Mouse (Mus musculus): Measurements from ENCODE around the gene Nek9.
A peak's percentile ranks its signal among the peaks of the same experiment; 100 is the strongest.

Nek9 gene

GRCm38 (mm10) chr12:85339243-85339729, at the start of gene Nek9:
Gene Nek9, minus strand, starts transcription at chr12:85339362.
- DNase-seq: peak; percentile 90

- DNase-seq: no peak
These were observed 46.8 kb upstream of the Nek9 start for GRCm38 (mm10) chr12:85385995-85386375.

DNA sequence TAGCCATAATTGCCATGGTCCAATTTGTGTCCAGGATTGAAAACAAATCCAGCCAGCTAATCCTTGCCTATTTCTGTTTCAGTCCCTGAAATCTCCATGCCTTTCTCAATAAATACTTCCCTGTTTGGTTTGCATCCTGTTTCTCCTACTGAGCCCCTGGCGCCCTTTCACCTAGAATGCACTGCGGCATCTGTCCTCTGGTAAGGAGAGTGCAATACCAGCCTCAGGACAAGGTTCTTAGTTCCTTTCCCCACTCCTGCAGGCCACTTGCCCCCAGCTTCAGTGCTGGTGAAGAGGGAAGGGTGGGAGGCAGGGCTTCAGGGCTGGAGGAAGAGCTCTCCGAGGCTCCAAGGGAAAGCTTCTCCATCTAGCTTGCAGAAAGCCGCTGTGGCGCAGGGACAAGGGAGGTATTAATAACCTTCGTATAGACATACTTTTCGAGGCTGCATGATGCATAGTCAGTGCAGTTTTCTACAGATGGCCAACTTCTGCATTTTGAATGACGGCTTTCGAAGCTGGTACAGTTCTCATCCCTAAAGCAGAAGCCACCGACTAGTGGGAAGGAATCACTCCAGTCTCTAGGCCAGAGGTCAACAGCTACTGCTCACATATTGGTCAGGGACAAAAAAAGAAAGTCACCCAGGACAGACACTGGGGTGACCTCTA, 46.3 kb upstream of the Nek9 start:
- no peak for DNase-seq

DNA sequence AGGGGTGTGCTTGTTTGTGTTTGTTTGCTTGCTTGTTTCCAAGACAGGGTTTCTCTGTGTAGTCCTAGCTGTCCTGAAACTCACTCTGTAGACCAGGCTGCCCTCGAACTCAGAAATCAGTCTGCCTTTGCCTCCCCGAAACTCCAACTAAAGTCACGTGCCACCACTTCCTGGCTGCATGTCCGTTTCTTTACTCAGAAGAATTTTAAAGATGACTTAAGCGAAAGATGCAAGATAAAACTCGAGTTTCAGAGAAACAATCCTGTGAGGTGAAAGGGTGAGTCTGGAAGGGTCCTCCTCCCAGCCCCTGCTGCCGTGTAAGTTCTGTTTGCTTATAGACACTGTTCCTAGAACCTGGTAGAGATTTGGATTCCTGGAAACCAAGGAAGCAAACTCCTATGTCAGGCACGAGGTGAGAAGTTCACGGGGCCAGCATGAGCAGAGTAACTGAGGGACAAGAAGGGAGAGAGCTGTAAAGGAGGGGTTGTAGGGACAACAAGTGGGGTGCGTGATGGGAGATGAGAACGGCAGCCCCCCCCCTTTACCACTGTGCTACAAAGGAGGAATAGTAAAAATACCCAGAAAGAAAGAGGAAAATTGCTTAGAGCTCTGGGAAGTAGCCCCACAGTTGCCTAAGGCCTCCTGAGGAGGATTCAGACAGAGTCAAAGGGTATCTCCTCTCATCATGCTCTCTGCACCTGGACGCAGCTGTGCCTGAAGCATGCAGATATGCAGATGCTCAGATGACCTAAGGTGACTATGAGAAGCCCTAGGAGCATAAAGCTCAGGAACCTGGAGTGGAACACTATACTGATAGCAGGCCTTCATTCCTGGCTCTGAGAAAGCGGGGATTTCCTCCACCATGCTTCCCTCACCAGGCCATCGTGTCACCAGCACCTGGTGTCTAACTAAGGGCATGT, 43.9 kb upstream of the Nek9 start:
- no peak for DNase-seq

DNA sequence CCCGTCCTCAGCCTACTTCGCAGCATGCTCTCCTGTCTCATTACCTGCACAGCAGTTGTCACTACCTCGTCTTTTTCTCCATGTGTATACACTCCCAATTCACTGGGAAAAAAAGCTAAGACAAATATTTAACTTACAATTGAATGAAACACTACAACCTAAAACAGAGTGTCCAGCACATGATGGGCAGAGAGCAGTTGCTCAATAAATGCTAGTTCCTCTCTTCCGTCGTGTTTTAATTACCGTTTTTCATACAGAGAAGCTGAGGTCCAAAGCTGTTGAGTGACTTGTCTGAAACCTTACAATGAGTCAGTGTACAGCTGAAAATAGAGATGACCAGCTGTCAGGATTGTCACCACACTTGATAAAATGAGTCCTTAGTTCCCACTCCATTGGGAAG, 42.4 kb upstream of the Nek9 start:
- DNase-seq: no peak

GRCm38 (mm10) chr12:85380942-85381341, 41.8 kb upstream of the Nek9 start:
- no peak for DNase-seq

GRCm38 (mm10) chr12:85380308-85380707, 41.1 kb upstream of the Nek9 start:
- no peak for DNase-seq

GRCm38 (mm10) chr12:85378271-85378670, 39.1 kb upstream of the Nek9 start:
- DNase-seq: no peak

DNA sequence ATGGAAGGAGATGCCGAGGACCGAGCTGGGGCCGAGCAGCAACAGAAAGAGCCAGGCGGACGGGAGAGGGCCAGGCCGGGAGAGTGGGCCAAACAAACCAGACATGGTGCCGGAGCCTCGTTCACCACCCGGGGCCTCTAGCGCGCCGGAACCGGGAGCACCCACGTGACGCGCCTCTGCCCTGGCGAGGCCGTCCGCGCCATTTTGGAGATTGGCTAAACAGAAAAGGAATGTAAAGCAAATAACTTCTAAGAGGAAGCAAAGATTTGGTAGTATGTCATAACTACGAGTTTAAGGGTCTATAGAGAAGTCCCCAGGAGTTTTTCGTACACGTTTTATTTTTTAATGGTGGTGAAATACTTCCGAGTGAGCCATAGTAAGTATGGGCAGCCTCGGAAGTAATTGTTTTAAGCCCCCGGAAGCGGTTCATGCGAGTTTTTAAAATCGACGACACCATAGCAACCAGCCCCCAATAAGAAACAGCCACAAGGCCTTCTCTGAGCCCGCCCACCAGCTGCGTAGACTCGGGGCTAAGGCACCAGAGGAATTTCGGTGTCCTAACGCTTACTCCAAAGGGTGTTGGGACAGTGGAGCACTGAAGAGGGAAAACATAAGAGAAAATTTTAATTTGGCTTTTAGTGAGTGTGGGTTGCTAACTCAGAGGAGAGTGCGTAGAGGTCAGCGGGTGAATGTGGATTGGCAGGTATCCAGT, 35.6 kb upstream of the Nek9 start, which contains the start of gene Tmed10:
Gene Tmed10 (minus strand): TSS at position 287 of the 712 bp plus-strand sequence.
- peak; percentile 85 for DNase-seq

DNA sequence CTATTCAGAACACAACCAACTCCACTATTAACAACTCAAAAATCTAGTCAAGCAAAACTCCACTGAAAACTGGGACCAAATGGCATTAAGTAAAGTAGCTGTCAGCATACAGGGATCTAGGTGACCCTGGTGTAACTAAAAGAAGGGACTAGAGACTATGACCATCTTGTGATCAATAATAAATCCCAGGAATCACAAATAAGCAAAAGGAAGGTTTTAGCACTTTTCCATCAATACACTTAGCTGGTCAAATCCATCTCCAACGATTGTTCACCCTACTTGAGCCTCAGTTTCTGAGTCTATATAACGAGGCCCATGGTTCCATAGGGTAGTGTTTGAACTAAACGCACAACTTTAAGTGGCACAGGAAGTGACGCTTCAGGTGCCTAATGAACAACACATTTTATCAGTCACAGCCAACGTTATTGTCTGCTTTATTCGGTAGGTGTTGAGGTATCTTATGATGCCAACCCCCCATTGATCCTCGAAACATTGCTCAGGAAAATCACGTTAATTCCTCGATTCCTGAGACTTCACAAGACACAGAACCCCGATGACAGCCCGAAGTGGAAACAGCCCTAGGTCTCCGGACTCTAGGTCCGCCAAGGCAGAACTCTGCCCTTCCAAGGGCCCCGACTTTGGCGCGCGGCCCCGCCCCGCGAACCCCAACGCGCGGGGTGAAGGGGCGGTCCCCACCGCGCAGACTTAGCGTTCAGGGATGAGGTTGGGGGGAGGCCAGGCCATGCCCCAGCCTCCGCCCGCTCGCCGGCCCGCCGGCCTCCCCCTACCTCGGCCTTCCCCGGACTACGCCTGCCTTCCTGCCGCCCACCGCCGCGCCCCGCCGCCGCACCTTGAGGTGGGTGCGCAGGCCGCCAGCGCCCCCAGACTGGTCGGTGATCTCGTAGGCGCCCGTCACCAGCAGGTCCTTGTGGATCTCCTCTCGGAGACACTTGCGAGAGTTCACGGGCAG, 34.7 kb upstream of the Nek9 start:
- peak; percentile 53 for DNase-seq

- DNase-seq: no peak
These were observed 33.0 kb upstream of the Nek9 start for GRCm38 (mm10) chr12:85372068-85372665.

DNA sequence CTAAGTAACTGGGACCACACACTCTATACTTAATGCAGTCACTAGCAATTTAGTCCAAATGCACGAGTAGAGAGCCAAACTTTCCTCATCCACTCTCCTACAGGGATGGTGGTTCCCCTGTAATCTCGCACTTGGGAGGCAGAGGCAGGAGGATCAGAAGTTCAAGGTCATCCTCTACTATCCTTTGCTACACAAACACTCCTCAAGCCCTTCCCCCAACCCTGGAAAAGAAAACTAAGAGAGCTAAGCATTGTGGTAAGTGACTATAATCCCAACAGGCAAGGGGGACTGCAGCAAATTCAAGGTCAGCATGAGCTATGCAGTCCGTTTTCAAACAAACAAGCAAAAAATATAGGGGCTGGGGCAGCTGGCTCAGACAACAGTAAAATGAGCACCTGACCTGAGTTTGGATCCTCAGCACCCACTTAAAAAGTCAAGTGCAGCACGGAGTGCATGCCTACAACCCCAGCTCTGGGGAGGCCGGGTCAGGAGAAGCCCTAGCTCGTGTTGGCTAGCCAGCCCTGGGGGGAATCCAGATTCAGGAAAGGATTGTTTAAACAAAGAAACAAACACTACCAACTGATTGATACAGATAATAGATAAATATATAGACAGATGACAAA, 29.4 kb upstream of the Nek9 start:
- no peak for DNase-seq

DNA sequence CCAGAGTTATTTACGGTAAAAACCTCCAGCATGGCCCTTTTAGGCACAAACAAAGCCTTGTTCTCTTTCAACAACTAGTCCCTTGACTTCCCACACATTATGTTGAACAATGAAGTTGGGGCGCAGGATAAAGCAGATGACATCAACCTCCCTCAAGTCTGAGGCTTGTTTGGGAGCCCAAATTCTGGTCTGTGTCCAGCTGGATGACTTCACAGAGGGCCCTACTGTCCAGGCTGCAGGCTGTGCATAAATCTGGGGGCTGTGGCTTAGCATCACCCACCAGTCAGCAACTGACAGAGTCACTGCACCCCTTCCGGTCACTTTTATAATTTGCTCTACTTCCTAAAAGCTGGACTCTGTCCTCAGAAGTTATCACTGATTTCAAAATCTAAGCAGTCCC, 27.1 kb upstream of the Nek9 start:
- peak; percentile 17 for DNase-seq

DNA sequence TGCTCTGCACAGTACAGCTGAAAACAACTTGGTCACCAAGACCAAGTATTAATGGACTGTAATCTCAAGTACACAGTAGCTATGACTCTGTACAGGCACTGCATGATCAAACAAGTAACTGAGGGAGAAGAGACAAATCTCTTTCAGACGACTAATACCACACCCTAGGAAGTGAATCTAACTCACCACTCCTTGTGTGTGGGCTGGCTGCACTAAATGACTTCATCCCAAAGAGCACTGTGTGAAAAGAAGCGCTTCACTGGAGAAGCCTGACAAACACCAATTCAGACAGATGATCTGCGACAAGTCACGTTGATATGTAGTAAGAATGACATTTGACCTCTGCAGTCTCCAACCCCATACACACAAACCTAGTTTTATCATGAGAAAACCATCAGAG, 23.3 kb upstream of the Nek9 start:
- no peak for DNase-seq

DNA sequence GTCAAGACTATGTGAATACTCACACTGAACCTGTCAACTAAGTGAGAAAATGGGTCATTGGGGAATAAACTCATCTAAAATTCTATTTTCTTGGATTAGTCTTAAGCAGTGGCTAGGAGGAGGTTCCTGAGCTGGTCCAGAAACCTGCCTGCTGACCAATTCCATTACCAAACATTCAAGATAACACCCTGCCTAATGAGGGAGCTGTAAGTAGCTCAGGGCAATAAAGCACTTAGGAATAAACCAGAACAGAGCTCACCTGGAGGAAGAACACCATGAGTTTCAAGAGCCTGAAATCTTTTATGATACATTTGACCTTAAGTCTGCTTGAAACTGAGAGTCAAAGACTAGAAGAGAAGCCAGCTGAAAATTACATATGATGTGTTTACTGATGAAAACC, 22.4 kb upstream of the Nek9 start:
- no peak for DNase-seq

GRCm38 (mm10) chr12:85361165-85361564, 22.0 kb upstream of the Nek9 start:
- DNase-seq: no peak

- DNase-seq: no peak
These were observed 14.9 kb upstream of the Nek9 start for GRCm38 (mm10) chr12:85354061-85354460.

DNA sequence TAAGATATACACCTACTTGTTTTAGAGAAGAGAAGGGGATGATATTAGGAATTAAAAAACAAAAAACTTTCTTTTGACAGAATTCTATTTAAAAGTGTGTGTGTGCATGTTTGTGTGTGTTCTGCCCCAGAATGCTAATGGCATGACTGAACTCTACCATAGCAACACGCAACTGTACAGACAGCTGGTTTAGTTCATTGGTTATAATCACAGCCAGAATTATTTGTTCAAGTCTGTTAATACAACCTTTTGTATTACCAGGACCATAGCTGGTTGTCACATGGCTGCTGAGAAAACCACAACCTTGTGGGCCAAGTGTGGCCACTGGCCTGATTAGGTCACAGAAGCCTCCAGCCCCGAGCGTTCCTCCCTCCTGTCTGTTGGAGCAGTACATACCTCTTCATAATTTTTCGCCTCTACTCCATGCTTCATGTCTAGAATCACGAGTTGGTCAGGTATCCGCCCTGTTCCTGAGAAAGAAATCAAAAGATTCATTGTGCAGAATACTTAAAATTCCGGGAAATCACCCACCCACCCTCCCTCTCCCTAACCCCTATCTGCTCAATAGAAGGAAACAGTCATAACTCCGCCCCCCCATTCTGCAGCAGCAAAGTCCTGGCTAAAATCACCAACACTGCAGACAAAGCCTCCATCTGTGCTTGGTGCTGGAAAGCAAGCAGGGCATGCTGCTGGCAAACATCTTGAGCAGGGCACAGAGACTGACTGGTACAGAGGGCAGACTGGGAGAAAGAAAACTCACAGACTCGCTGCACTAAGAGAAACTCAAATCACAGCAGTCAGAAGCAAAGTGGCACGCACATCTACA, 11.5 kb upstream of the Nek9 start:
- DNase-seq: peak; percentile 22

DNA sequence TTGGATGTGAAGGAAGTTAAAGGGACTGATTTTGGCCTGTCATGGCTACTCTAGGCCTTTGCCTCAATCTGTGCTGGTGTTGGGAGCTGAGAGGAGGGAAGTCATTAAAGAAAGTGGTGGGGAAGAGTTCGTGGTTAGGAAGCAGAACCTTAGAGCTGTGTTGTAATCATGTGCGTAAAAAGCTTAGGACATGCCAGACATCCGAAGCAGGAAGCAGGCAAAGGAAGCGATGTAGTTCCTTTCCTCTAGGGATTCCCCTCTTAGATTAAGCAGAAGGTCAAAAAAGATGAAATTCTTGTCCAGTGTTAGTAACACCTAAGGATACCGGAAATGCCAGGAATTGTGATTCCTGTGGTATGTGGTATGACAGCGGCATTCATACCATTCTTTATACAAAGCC, 9.2 kb upstream of the Nek9 start:
- no peak for DNase-seq

GRCm38 (mm10) chr12:85347196-85347595, 8.0 kb upstream of the Nek9 start:
- no peak for DNase-seq

Data from cerebellum, adult 11 months (tissue).